Mouse (Mus musculus): Measurements from ENCODE around the gene Tmed5.
"Not testable (repeated sequence)": the region's sequence is repeated elsewhere in the genome, so short reads cannot be mapped to it uniquely, and the experiment has no call there.

Gene Tmed5

GRCm38 (mm10) chr5:108132441-108133243 lies at the start of gene Tmed5, which contains the start of gene Ccdc18:
Gene Tmed5, minus strand, starts transcription at chr5:108132620.
Gene Ccdc18, plus strand, starts transcription at chr5:108132875.
- peak; percentile 99 for DNase-seq (ENCODE audit: low read depth)

GRCm38 (mm10) chr5:108163695-108164094 lies 31.3 kb upstream of the Tmed5 start:
- peak; percentile 71 for DNase-seq (ENCODE audit: low read depth)

- no peak for DNase-seq (ENCODE audit: low read depth)
Observed at GRCm38 (mm10) chr5:108160796-108161195, 28.4 kb upstream of the Tmed5 start.

GRCm38 (mm10) chr5:108152592-108152991 lies 20.2 kb upstream of the Tmed5 start:
- DNase-seq (ENCODE audit: low read depth), result no peak

- peak; percentile 82 for DNase-seq (ENCODE audit: low read depth)
Observed at GRCm38 (mm10) chr5:108131849-108132440, 475 bp downstream of the Tmed5 start.

- DNase-seq (ENCODE audit: low read depth), result peak; percentile 5
Observed at GRCm38 (mm10) chr5:108120221-108120900, 12.1 kb downstream of the Tmed5 start.

GRCm38 (mm10) chr5:108117693-108118092 lies 14.7 kb downstream of the Tmed5 start:
- DNase-seq (ENCODE audit: low read depth), result no peak

GRCm38 (mm10) chr5:108109346-108109745 lies 23.1 kb downstream of the Tmed5 start:
- no peak for DNase-seq (ENCODE audit: low read depth)

GRCm38 (mm10) chr5:108104306-108104705 lies 28.1 kb downstream of the Tmed5 start:
- no peak for DNase-seq (ENCODE audit: low read depth)

GRCm38 (mm10) chr5:108100196-108100595 lies 32.2 kb downstream of the Tmed5 start:
- DNase-seq (ENCODE audit: low read depth), result peak; percentile 31

GRCm38 (mm10) chr5:108097676-108098075 lies 34.7 kb downstream of the Tmed5 start:
- DNase-seq (ENCODE audit: low read depth), result no peak

- DNase-seq (ENCODE audit: low read depth), result not testable (repeated sequence)
Observed at GRCm38 (mm10) chr5:108092731-108093130, 39.7 kb downstream of the Tmed5 start.

GRCm38 (mm10) chr5:108085440-108085839 lies 47.0 kb downstream of the Tmed5 start:
- DNase-seq (ENCODE audit: low read depth), result no peak

- peak; percentile 44 for DNase-seq (ENCODE audit: low read depth)
Observed at GRCm38 (mm10) chr5:108082380-108082779, 50.0 kb downstream of the Tmed5 start.

GRCm38 (mm10) chr5:108079603-108080002 lies 52.8 kb downstream of the Tmed5 start:
- DNase-seq (ENCODE audit: low read depth), result peak; percentile 44

- no peak for DNase-seq (ENCODE audit: low read depth)
Observed at GRCm38 (mm10) chr5:108076833-108077540, 55.4 kb downstream of the Tmed5 start.

- DNase-seq (ENCODE audit: low read depth), result no peak
Observed at GRCm38 (mm10) chr5:108076241-108076640, 56.2 kb downstream of the Tmed5 start.

- no peak for DNase-seq (ENCODE audit: low read depth)
Observed at GRCm38 (mm10) chr5:108072301-108072700, 60.1 kb downstream of the Tmed5 start.

GRCm38 (mm10) chr5:108065465-108066411 lies 66.7 kb downstream of the Tmed5 start, which contains the start of gene Mtf2:
Gene Mtf2, plus strand, starts transcription at chr5:108065674.
- peak; percentile 99 for DNase-seq (ENCODE audit: low read depth)

GRCm38 (mm10) chr5:108060413-108060812 lies 72.0 kb downstream of the Tmed5 start:
- no peak for DNase-seq (ENCODE audit: low read depth)

All from NIH3T3 (cell line).